Mouse (Mus musculus): ENCODE measurements around the gene Cpt1b. TPM values are rescaled to one million over a fixed set of nuclear protein-coding genes. Genes with fewer than 3 reads are reported as not detected.

Cpt1b gene
- polyA plus RNA-seq (2012; rRNA removed), result 1.4 and 3.4 TPM in 2 replicates

DNA sequence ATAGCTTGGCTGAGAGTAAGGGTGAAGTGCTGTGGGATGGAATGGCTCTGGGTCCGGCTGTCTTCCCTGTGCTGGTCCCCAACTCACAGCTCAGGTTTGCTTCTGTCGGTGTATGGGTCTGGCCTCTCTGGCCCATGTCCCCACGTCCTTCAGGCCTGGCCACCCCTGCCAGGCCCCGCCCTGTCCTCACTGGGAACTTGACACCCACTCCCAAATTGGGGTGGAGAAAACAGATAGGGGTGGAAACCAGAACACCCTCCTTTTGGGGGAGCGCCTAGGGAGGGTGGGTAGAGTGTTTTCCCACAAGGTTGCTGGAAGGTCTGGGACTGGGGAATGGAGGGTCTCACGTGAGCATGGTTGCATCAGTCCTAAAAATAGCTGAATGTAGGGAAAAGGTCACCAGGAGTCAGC is at the start of gene Cpt1b:
Gene Cpt1b (minus strand): TSS at position 153 of the 411 bp plus-strand sequence.
- TF ChIP-seq POLR2A (IDR thresholded peaks at IDR 0.05; ENCODE audit: low read depth, low read length) (no peak), CTCF (IDR thresholded peaks at IDR 0.05; ENCODE audit: extremely low read depth, insufficient read length, insufficient replicate concordance, low read depth, low read length) (no peak)
- WGBS, result 80% methylated on average over 6 of the region's 6 CpGs
- Histone ChIP-seq H3K4me3 (ENCODE audit: low read depth, low read length) (no peak within 1 kb of the TSS), H3K27ac (ENCODE audit: insufficient read depth, low read depth, low read length) (no peak within 1 kb of the TSS), H3K27me3 (ENCODE audit: control insufficient read depth, insufficient read depth, low read length) (no peaks in the 10 kb centered on the region), H3K4me1 (ENCODE audit: control insufficient read depth, insufficient read depth, insufficient read length, low read length) (peaks cover 2% of the 10 kb centered on the region; the same call in 1 of the 2 replicates), H3K36me3 (ENCODE audit: control insufficient read depth, insufficient read depth, low read length) (peaks cover 56% of the 10 kb centered on the region)

- peaks cover 14% of the 10 kb centered on the region for H3K4me1 ChIP-seq (ENCODE audit: control insufficient read depth, insufficient read depth, insufficient read length, low read length)
- no peaks in the 10 kb centered on the region for H3K36me3 ChIP-seq (ENCODE audit: control insufficient read depth, insufficient read depth, low read length)
- WGBS, result 97% methylated on average over 7 of the region's 7 CpGs
- H3K27me3 ChIP-seq (ENCODE audit: control insufficient read depth, insufficient read depth, low read length), result no peaks in the 10 kb centered on the region
- TF ChIP-seq CTCF (IDR thresholded peaks at IDR 0.05; ENCODE audit: extremely low read depth, insufficient read length, insufficient replicate concordance, low read depth, low read length), result no peak
- TF ChIP-seq POLR2A (IDR thresholded peaks at IDR 0.05; ENCODE audit: low read depth, low read length), result no peak
- no peak overlapping the region for H3K27ac ChIP-seq (ENCODE audit: insufficient read depth, low read depth, low read length)
- H3K4me3 ChIP-seq (ENCODE audit: low read depth, low read length), result peak overlapping the region; percentile 75
Observed at GRCm38 (mm10) chr15:89475293-89475600, 49.6 kb upstream of the Cpt1b start.

DNA sequence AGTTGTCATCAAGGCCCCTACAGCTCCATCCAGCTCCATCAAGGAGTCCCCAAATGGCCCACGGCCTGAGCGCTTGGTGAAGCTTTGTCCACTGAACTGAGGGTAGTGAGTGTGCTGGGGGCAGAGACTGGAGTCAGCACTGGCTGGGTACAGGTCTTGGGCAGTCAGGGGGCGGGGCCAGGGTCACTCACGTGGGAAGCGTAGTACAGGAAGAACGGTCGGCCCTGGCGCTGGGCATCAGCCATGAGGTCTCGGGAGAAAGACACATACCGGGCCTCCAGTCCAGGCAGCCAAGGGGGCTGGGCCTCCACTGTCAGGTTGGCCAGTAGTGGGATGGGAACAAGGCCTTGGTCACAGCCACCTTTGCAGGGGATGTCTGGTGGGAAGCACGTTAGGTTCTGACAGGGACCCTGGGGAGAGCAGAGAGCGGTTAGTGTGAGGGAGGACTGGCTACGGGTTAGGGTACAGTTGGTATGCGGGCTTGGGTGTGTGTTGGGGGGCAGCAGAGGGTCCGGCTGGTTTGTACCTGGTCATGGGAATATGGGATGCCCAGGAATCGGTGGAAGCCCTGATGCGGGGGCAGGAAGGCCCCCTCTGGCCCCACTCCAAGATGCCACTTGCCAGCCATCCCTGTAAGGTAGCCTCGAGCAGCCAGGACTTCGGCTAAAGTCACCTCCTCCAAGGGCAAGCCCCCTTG is 49.1 kb upstream of the Cpt1b start:
- Histone ChIP-seq H3K4me1 (ENCODE audit: control insufficient read depth, insufficient read depth, insufficient read length, low read length) (peaks cover 13% of the 10 kb centered on the region), H3K36me3 (ENCODE audit: control insufficient read depth, insufficient read depth, low read length) (no peaks in the 10 kb centered on the region), H3K4me3 (ENCODE audit: low read depth, low read length) (no peak overlapping the region), H3K27me3 (ENCODE audit: control insufficient read depth, insufficient read depth, low read length) (no peaks in the 10 kb centered on the region), H3K27ac (ENCODE audit: insufficient read depth, low read depth, low read length) (no peak overlapping the region)
- WGBS, result 95% methylated on average over 19 of the region's 19 CpGs
- TF ChIP-seq POLR2A (IDR thresholded peaks at IDR 0.05; ENCODE audit: low read depth, low read length) (no peak), CTCF (IDR thresholded peaks at IDR 0.05; ENCODE audit: extremely low read depth, insufficient read length, insufficient replicate concordance, low read depth, low read length) (no peak)

DNA sequence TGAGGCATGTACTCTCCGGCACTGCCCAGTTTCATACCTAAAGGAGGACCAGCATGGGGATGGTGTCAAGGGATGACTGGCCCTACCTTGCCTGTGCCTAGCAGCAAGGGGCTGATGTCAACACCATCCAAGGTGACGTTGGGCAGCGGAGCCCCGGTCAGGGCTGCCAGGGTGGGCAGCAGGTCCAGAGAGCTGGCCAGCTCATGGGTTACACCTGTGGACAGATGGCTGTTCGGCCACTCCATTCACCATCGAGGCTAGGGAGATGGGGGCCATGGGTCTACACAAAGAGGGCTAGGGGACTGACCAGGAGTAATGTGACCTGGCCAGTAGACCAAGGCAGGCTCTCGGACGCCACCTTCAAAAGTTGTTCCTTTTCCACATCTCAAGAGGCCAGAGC is 48.3 kb upstream of the Cpt1b start:
- H3K27me3 ChIP-seq (ENCODE audit: control insufficient read depth, insufficient read depth, low read length), result no peaks in the 10 kb centered on the region
- peaks cover 13% of the 10 kb centered on the region for H3K4me1 ChIP-seq (ENCODE audit: control insufficient read depth, insufficient read depth, insufficient read length, low read length)
- no peak overlapping the region for H3K4me3 ChIP-seq (ENCODE audit: low read depth, low read length)
- TF ChIP-seq POLR2A (IDR thresholded peaks at IDR 0.05; ENCODE audit: low read depth, low read length), result no peak
- no peak for TF ChIP-seq CTCF (IDR thresholded peaks at IDR 0.05; ENCODE audit: extremely low read depth, insufficient read length, insufficient replicate concordance, low read depth, low read length)
- no peak overlapping the region for H3K27ac ChIP-seq (ENCODE audit: insufficient read depth, low read depth, low read length)
- H3K36me3 ChIP-seq (ENCODE audit: control insufficient read depth, insufficient read depth, low read length), result no peaks in the 10 kb centered on the region
- over 99% methylated on average over 8 of the region's 8 CpGs for WGBS

GRCm38 (mm10) chr15:89473370-89473769 is 47.7 kb upstream of the Cpt1b start:
- no peak for TF ChIP-seq CTCF (IDR thresholded peaks at IDR 0.05; ENCODE audit: extremely low read depth, insufficient read length, insufficient replicate concordance, low read depth, low read length)
- TF ChIP-seq POLR2A (IDR thresholded peaks at IDR 0.05; ENCODE audit: low read depth, low read length), result no peak
- 80% methylated on average over 9 of the region's 9 CpGs for whole genome bisulfite sequencing
- H3K4me3 ChIP-seq (ENCODE audit: low read depth, low read length), result no peak overlapping the region

DNA sequence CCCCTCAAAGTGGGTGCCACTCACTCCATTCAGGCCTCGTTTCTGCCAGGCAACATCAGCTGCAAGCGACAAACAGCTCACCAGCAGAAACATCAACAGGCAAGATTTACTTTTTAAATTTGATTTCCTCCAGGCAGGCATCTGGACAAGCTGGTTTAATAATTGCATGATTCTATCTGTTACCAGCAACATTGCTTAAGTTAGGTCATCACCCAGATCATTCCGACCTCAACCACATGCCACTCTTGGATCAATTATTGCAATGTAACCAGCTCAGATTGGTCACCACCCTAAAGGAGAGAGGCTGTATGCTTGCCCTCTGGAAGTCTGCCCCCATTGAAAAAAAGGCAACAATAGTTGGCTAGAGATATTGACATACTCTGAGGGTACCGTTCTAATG is 45.8 kb upstream of the Cpt1b start:
- no peak overlapping the region for H3K27ac ChIP-seq (ENCODE audit: insufficient read depth, low read depth, low read length)
- H3K4me1 ChIP-seq (ENCODE audit: control insufficient read depth, insufficient read depth, insufficient read length, low read length), result peaks cover 11% of the 10 kb centered on the region
- H3K4me3 ChIP-seq (ENCODE audit: low read depth, low read length), result no peak overlapping the region
- TF ChIP-seq CTCF (IDR thresholded peaks at IDR 0.05; ENCODE audit: extremely low read depth, insufficient read length, insufficient replicate concordance, low read depth, low read length) (no peak), POLR2A (IDR thresholded peaks at IDR 0.05; ENCODE audit: low read depth, low read length) (no peak)
- no peaks in the 10 kb centered on the region for H3K27me3 ChIP-seq (ENCODE audit: control insufficient read depth, insufficient read depth, low read length)
- no peaks in the 10 kb centered on the region for H3K36me3 ChIP-seq (ENCODE audit: control insufficient read depth, insufficient read depth, low read length)
- 71% methylated on average over 4 of the region's 4 CpGs for WGBS

More at GRCm38 (mm10) chr15:89473370-89473769, 47.7 kb upstream of the Cpt1b start:
- Histone ChIP-seq H3K27me3 (ENCODE audit: control insufficient read depth, insufficient read depth, low read length) (no peaks in the 10 kb centered on the region), H3K4me1 (ENCODE audit: control insufficient read depth, insufficient read depth, insufficient read length, low read length) (peaks cover 13% of the 10 kb centered on the region), H3K36me3 (ENCODE audit: control insufficient read depth, insufficient read depth, low read length) (no peaks in the 10 kb centered on the region), H3K27ac (ENCODE audit: insufficient read depth, low read depth, low read length) (no peak overlapping the region)

GRCm38 (mm10) chr15:89468577-89468976 is 42.9 kb upstream of the Cpt1b start:
- no peak overlapping the region for H3K4me3 ChIP-seq (ENCODE audit: low read depth, low read length)
- TF ChIP-seq CTCF (IDR thresholded peaks at IDR 0.05; ENCODE audit: extremely low read depth, insufficient read length, insufficient replicate concordance, low read depth, low read length), result no peak
- TF ChIP-seq POLR2A (IDR thresholded peaks at IDR 0.05; ENCODE audit: low read depth, low read length), result no peak
- H3K27ac ChIP-seq (ENCODE audit: insufficient read depth, low read depth, low read length), result no peak overlapping the region
- no peaks in the 10 kb centered on the region for H3K27me3 ChIP-seq (ENCODE audit: control insufficient read depth, insufficient read depth, low read length)
- H3K4me1 ChIP-seq (ENCODE audit: control insufficient read depth, insufficient read depth, insufficient read length, low read length), result peaks cover 4% of the 10 kb centered on the region; the same call in 1 of the 2 replicates
- WGBS, result 28% methylated on average over 2 of the region's 2 CpGs
- no peaks in the 10 kb centered on the region for H3K36me3 ChIP-seq (ENCODE audit: control insufficient read depth, insufficient read depth, low read length)
